In the genomic region with DNA sequence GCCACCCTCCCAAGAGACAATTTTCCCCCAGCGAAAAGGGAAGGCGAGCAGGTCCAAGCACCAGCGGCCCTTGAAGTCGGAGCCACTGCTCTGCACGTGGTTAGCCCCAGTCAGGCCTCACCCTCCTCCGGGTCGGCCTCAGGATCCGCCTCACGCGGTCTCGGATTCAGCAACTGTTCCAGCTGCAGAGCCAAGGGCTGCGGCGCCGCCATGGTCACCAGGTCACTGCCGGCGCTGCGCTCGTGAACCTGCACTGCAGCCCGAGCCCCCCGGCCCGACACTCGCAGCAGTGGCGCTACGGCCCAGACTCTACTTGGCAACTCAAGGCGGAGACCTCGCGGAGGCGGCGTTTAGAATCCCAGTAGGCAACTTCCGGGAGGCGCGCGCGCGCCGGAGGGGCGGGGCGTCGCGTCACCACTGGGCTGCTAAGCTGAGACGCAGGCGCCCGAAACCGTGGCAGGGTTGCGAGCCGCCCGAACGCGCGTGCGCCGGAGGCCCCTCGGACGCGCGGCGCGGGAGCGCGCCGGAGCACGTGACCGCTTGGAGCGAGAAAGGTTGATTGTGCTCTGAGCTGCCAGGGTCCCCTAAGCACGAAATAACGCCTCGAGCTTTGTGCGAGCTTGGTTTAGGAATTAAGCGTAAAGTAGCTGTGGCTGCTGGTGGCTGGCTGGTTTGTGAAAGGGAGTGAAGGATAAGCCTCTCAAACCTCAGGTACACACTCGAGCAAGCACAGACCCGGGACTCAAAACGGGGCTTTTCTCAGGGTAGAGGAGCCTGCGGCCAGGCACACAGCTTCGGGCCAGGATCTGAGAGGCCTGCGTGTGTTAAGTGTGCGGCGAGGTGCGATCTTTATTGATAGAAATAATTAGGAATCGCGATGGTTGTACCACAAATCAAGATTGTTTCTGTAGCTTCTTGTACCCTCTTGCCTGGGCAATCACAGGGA, we compare ENCODE assay signal across 7 mouse cellular contexts. TPM values are rescaled to one million over a fixed set of nuclear protein-coding genes. Genes with fewer than 3 reads are reported as not detected.
A peak's percentile ranks its signal among the peaks of the same experiment; 100 is the strongest.
DNase-seq lines count a peak whose midpoint lies in the region; ATAC-seq lines count a peak whose summit lies in the region.

Aatf (minus strand) TSS at position 352 of the 946 bp plus-strand sequence.

- peaks cover 12% of the 10 kb centered on the region for H3K4me1 ChIP-seq in intestine, embryonic 16.5 days (ENCODE audit: control insufficient read depth, insufficient read depth, low read length)
- H3K4me1 ChIP-seq in midbrain, embryonic 11.5 days (ENCODE audit: control insufficient read depth, insufficient read depth, low read length), result peaks cover 11% of the 10 kb centered on the region

- peaks cover 24% of the 10 kb centered on the region for H3K27me3 ChIP-seq in intestine, embryonic 16.5 days (replicated peaks; ENCODE audit: control insufficient read depth, insufficient read depth, low read length)
- H3K27me3 ChIP-seq in midbrain, embryonic 11.5 days (ENCODE audit: control insufficient read depth, insufficient read depth, low read length), result peaks cover 36% of the 10 kb centered on the region

- intact Hi-C loops in left cerebral cortex, postnatal 36 days (cut with DNase I), result loop anchor here (10.0 kb wide), 1 partner anchor 281 kb away; no protein-coding TSS in a partner anchor

- peak; percentile 93 for DNase-seq in adrenal gland, adult 8-10 months
- DNase-seq in embryo, embryonic 9.5 days (ENCODE audit: extremely low spot score), result peak; percentile 99
- DNase-seq in gastrocnemius, postnatal 4 days (ENCODE audit: low spot score in 2 of 2), result peak; percentile 92 to 96
- peak; percentile 95 to 97 for DNase-seq in left cerebral cortex, postnatal 36 days (ENCODE audit: low spot score in 2 of 2)
- peak; percentile 100 for DNase-seq in midbrain, embryonic 11.5 days (ENCODE audit: low spot score, missing footprints)
- DNase-seq in skeletal muscle tissue, adult 2 months (ENCODE audit: low read depth, low spot score), result peak; percentile 93

- no peaks in the 10 kb centered on the region for H3K9me3 ChIP-seq in intestine, embryonic 16.5 days (ENCODE audit: control insufficient read depth, low read length)
- H3K9me3 ChIP-seq in midbrain, embryonic 11.5 days (ENCODE audit: control insufficient read depth, low read length), result no peaks in the 10 kb centered on the region

- H3K27ac ChIP-seq in intestine, embryonic 16.5 days (ENCODE audit: low read length), result peak within 1 kb of the TSS; percentile 70; the same call in 1 of the 2 replicates
- peak within 1 kb of the TSS; percentile 31 for H3K27ac ChIP-seq in midbrain, embryonic 11.5 days (ENCODE audit: low read depth, low read length)

- peak within 1 kb of the TSS; percentile 73 for H3K4me3 ChIP-seq in intestine, embryonic 16.5 days (ENCODE audit: low read length)
- peak within 1 kb of the TSS; percentile 47 for H3K4me3 ChIP-seq in midbrain, embryonic 11.5 days (ENCODE audit: low read depth, low read length)

- peaks cover 2% of the 10 kb centered on the region; the same call in 1 of the 2 replicates for H3K36me3 ChIP-seq in intestine, embryonic 16.5 days (ENCODE audit: control insufficient read depth, insufficient read depth, low read length)
- H3K36me3 ChIP-seq in midbrain, embryonic 11.5 days (ENCODE audit: control insufficient read depth, insufficient read depth, low read length), result peaks cover 2% of the 10 kb centered on the region; the same call in 1 of the 2 replicates

- H3K4me2 ChIP-seq in intestine, embryonic 16.5 days (ENCODE audit: low read depth, low read length), result peak within 1 kb of the TSS; percentile 89
- H3K4me2 ChIP-seq in midbrain, embryonic 11.5 days, result peak within 1 kb of the TSS; percentile 58

- ATAC-seq in intestine, embryonic 16.5 days, result peak; percentile 100
- ATAC-seq in midbrain, embryonic 11.5 days (ENCODE audit: low FRiP score), result peak; percentile 98

- peak within 1 kb of the TSS; percentile 86 for H3K9ac ChIP-seq in intestine, embryonic 16.5 days (ENCODE audit: low read depth, low read length)
- H3K9ac ChIP-seq in midbrain, embryonic 11.5 days (ENCODE audit: low read length), result peak within 1 kb of the TSS; percentile 72

- under 1% methylated on average over 80 of the region's 80 CpGs for WGBS in intestine, embryonic 16.5 days
- under 1% methylated on average over 80 of the region's 80 CpGs for WGBS in midbrain, embryonic 11.5 days

RNA-seq across cellular contexts. Expression of gene Aatf, which starts in this region (rescaled TPM):
- 10 to 100 TPM; 23.8 to 27.9 (median 24.0) TPM for total RNA-seq in adrenal gland, adult 8-10 months (2022)
- total RNA-seq in gastrocnemius, postnatal 4 days (2021), result 10 to 100 TPM; 19.6 to 20.7 TPM
- polyA plus RNA-seq in intestine, embryonic 16.5 days (2015; fragmentation: Nextera tagmentation; extraction: Ambion mirVana), result 58.0 and 63.6 TPM in 2 replicates
- total RNA-seq in left cerebral cortex, postnatal 36 days (2021), result 10 to 100 TPM; 19.4 to 20.4 TPM
- 54.8 and 63.8 TPM in 2 replicates for polyA plus RNA-seq in midbrain, embryonic 11.5 days (2014; fragmentation: Nextera tagmentation; extraction: Ambion mirVana)

Comparison
In these comparisons a context has a peak if more than half of its experiments do, and no peak if none do; other contexts are left out.
1. Peak in every context shown above with its lines: DNase-seq, ATAC-seq, H3K4me3 ChIP-seq and H3K27ac ChIP-seq.